8 mouse cellular contexts compared by ENCODE assay signal in the genomic region with DNA sequence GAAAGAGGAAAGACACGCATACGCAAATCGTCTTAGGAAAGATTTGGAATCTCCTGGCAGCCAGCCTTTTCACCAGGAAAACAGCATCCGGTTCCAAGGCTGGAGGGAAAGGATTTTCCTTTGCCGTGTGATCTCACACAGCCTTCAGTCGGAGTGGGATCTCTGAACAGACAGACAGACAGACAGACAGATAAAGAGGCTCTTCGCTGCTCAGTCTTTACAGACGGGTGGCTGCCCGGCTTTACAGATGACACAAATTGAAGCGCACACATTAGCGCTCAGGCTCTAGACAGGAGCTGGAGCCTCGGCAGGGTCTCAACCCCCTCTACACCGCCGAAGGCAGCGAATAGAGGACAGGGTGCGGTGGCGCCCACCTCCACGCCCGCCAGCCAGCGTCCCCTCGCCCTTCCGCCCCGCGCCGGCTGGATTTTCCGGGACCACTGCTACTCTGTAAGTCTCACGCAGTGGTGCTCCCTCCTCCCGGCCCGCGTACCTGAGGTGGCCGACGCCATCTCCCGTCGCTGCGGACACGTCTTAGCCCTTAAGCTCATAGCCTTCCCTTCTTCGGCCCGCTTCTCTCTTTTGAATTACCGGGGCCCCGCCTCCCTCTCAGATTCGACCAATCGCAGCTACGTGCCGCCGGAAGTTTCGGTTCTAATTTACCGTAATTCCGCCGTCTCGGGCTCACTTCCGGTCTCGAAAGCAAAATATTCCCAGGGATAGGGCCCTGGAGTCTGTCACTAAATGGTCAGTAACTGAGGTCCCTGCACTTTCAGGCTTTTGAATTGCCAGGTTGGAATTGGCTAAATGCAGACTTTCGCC. TPM values are rescaled to one million over a fixed set of nuclear protein-coding genes. Genes with fewer than 3 reads are reported as not detected.
DNase-seq lines count a peak whose midpoint lies in the region; ATAC-seq and TF ChIP-seq lines count a peak whose summit lies in the region.

TSS of gene Kif22 (minus strand) at position 621 of the 822 bp plus-strand sequence.

- H3K27ac ChIP-seq in brown adipose tissue, adult 24 weeks (replicated peaks; ENCODE audit: low read depth, low read length): peak within 1 kb of the TSS; percentile 62
- peak within 1 kb of the TSS; percentile 87 for H3K27ac ChIP-seq in heart, embryonic 13.5 days (replicated peaks)
- peak within 1 kb of the TSS; percentile 73 for H3K27ac ChIP-seq in kidney, postnatal 0 days
- peak within 1 kb of the TSS; percentile 85 for H3K27ac ChIP-seq in liver, embryonic 15.5 days (replicated peaks)
- 0 out of 2 replicates have a peak within 1 kb of the TSS, but pooled peaks have one; percentile 17 for H3K27ac ChIP-seq in neural tube, embryonic 11.5 days (ENCODE audit: low read depth, low read length)
- H3K27ac ChIP-seq in stomach, embryonic 16.5 days (ENCODE audit: low read length): peak within 1 kb of the TSS; percentile 64

- H3K27me3 ChIP-seq in heart, embryonic 13.5 days (replicated peaks): no peaks in the 10 kb centered on the region
- no peaks in the 10 kb centered on the region for H3K27me3 ChIP-seq in kidney, postnatal 0 days (ENCODE audit: insufficient read depth, low read length)
- no peaks in the 10 kb centered on the region for H3K27me3 ChIP-seq in liver, embryonic 15.5 days
- no peaks in the 10 kb centered on the region for H3K27me3 ChIP-seq in neural tube, embryonic 11.5 days (ENCODE audit: control insufficient read depth, insufficient read depth, low read length)
- no peaks in the 10 kb centered on the region for H3K27me3 ChIP-seq in stomach, embryonic 16.5 days (ENCODE audit: control insufficient read depth, insufficient read depth, low read length)

- peak within 1 kb of the TSS; percentile 84 for H3K4me3 ChIP-seq in brown adipose tissue, adult 24 weeks (ENCODE audit: insufficient read depth, low read depth, low read length)
- peak within 1 kb of the TSS; percentile 96 for H3K4me3 ChIP-seq in heart, embryonic 13.5 days
- H3K4me3 ChIP-seq in kidney, postnatal 0 days (replicated peaks; ENCODE audit: low read depth, low read length): peak within 1 kb of the TSS; percentile 83
- H3K4me3 ChIP-seq in liver, embryonic 15.5 days (replicated peaks): peak within 1 kb of the TSS; percentile 99
- H3K4me3 ChIP-seq in neural tube, embryonic 11.5 days (ENCODE audit: low read depth, low read length): peak within 1 kb of the TSS; percentile 94
- peak within 1 kb of the TSS; percentile 88 for H3K4me3 ChIP-seq in stomach, embryonic 16.5 days (replicated peaks; ENCODE audit: low read length)

- ATAC-seq in erythroid progenitor cell, adult 5-6 weeks (replicated peaks; ENCODE audit: low FRiP score, poor library complexity, severe bottlenecking): peak; percentile 95
- peak; percentile 70 for ATAC-seq in heart, embryonic 13.5 days (ENCODE audit: extremely low read depth, insufficient number of reproducible peaks, low FRiP score, low TSS enrichment)
- peak; percentile 82 for ATAC-seq in kidney, postnatal 0 days (replicated peaks; ENCODE audit: low FRiP score, low read depth)
- ATAC-seq in liver, embryonic 15.5 days (ENCODE audit: insufficient read depth): peak; percentile 88
- ATAC-seq in neural tube, embryonic 11.5 days (ENCODE audit: insufficient read depth, low FRiP score, low TSS enrichment): peak; percentile 81
- ATAC-seq in stomach, embryonic 16.5 days (ENCODE audit: insufficient read depth, low FRiP score): peak; percentile 89

- under 1% methylated on average over 53 of the region's 53 CpGs for WGBS in heart, embryonic 13.5 days
- under 1% methylated on average over 53 of the region's 53 CpGs for WGBS in kidney, postnatal 0 days
- WGBS in liver, embryonic 15.5 days (ENCODE audit: insufficient replicate concordance): under 1% methylated on average over 53 of the region's 53 CpGs
- WGBS in neural tube, embryonic 11.5 days: under 1% methylated on average over 53 of the region's 53 CpGs
- WGBS in stomach, embryonic 16.5 days: under 1% methylated on average over 53 of the region's 53 CpGs

- peak within 1 kb of the TSS; percentile 91 for H3K4me2 ChIP-seq in heart, embryonic 13.5 days
- peak within 1 kb of the TSS; percentile 76 for H3K4me2 ChIP-seq in kidney, postnatal 0 days (ENCODE audit: low read length)
- peak within 1 kb of the TSS; percentile 77 for H3K4me2 ChIP-seq in liver, embryonic 15.5 days
- H3K4me2 ChIP-seq in neural tube, embryonic 11.5 days (ENCODE audit: low read depth): peak within 1 kb of the TSS; percentile 85
- peak within 1 kb of the TSS; percentile 71 for H3K4me2 ChIP-seq in stomach, embryonic 16.5 days (ENCODE audit: low read depth, low read length)

- peak within 1 kb of the TSS; percentile 95 for H3K9ac ChIP-seq in heart, embryonic 13.5 days
- H3K9ac ChIP-seq in kidney, postnatal 0 days (ENCODE audit: low read depth, low read length): peak within 1 kb of the TSS; percentile 73
- H3K9ac ChIP-seq in liver, embryonic 15.5 days: peak within 1 kb of the TSS; percentile 99
- peak within 1 kb of the TSS; percentile 81 for H3K9ac ChIP-seq in neural tube, embryonic 11.5 days (ENCODE audit: low read length)
- peak within 1 kb of the TSS; percentile 88 for H3K9ac ChIP-seq in stomach, embryonic 16.5 days (ENCODE audit: low read length)

- no peak for TF ChIP-seq CTCF in kidney, postnatal 0 days (IDR thresholded peaks at IDR 0.05; ENCODE audit: low read depth)

- no peaks in the 10 kb centered on the region for H3K9me3 ChIP-seq in heart, embryonic 13.5 days
- H3K9me3 ChIP-seq in kidney, postnatal 0 days (replicated peaks; ENCODE audit: low read length): no peaks in the 10 kb centered on the region
- H3K9me3 ChIP-seq in liver, embryonic 15.5 days (replicated peaks): no peaks in the 10 kb centered on the region
- H3K9me3 ChIP-seq in neural tube, embryonic 11.5 days (ENCODE audit: control insufficient read depth, low read length): no peaks in the 10 kb centered on the region
- no peaks in the 10 kb centered on the region for H3K9me3 ChIP-seq in stomach, embryonic 16.5 days (replicated peaks; ENCODE audit: control insufficient read depth, low read length)

- no peaks in the 10 kb centered on the region for H3K4me1 ChIP-seq in brown adipose tissue, adult 24 weeks (ENCODE audit: control insufficient read depth, insufficient read depth, insufficient read length, low read length)
- peaks cover 24% of the 10 kb centered on the region for H3K4me1 ChIP-seq in heart, embryonic 13.5 days
- H3K4me1 ChIP-seq in kidney, postnatal 0 days (replicated peaks; ENCODE audit: insufficient read depth, low read length): 0 out of 2 replicates have a peak, but pooled peaks cover 4% of the 10 kb centered on the region
- H3K4me1 ChIP-seq in liver, embryonic 15.5 days (replicated peaks): peaks cover 33% of the 10 kb centered on the region
- H3K4me1 ChIP-seq in neural tube, embryonic 11.5 days (ENCODE audit: control insufficient read depth, insufficient read depth, low read length): peaks cover 4% of the 10 kb centered on the region; the same call in 1 of the 2 replicates
- peaks cover 11% of the 10 kb centered on the region for H3K4me1 ChIP-seq in stomach, embryonic 16.5 days (ENCODE audit: control insufficient read depth, insufficient read depth, low read length)

- H3K36me3 ChIP-seq in heart, embryonic 13.5 days: peaks cover 21% of the 10 kb centered on the region
- no peaks in the 10 kb centered on the region for H3K36me3 ChIP-seq in kidney, postnatal 0 days (ENCODE audit: insufficient read depth, low read length)
- peaks cover 33% of the 10 kb centered on the region for H3K36me3 ChIP-seq in liver, embryonic 15.5 days (replicated peaks)
- no peaks in the 10 kb centered on the region for H3K36me3 ChIP-seq in neural tube, embryonic 11.5 days (ENCODE audit: control insufficient read depth, insufficient read depth, low read length)
- no peaks in the 10 kb centered on the region for H3K36me3 ChIP-seq in stomach, embryonic 16.5 days (ENCODE audit: control insufficient read depth, insufficient read depth, low read length)

- peak; percentile 65 to 76 for DNase-seq in CD8-positive naive resting alpha-beta T cell, adult 2 months (ENCODE audit: low read depth in 2 of 2, low spot score in 2 of 2)
- DNase-seq in kidney, postnatal 0 days (ENCODE audit: low spot score): peak; percentile 96
- DNase-seq in neural tube, embryonic 11.5 days (ENCODE audit: low spot score): peak; percentile 90

RNA-seq across cellular contexts. Expression of gene Kif22, which starts in this region (rescaled TPM):
- not detected in 2 replicates for polyA plus RNA-seq in brown adipose tissue, adult 24 weeks (2012; ENCODE audit: insufficient read depth, insufficient read length, missing spikeins)
- 651 and 861 TPM in 2 replicates for total RNA-seq in erythroid progenitor cell, adult 5-6 weeks (2015; ENCODE audit: low replicate concordance)
- total RNA-seq in erythroid progenitor cell, adult 5-6 weeks (2017; ENCODE audit: low replicate concordance): 380 and 614 TPM in 2 replicates
- 72.4 and 79.2 TPM in 2 replicates for polyA plus RNA-seq in heart, embryonic 13.5 days (2015; fragmentation: Nextera tagmentation; extraction: Ambion mirVana)
- polyA plus RNA-seq in kidney, postnatal 0 days (2015; fragmentation: Nextera tagmentation; extraction: Ambion mirVana): 51.7 and 57.2 TPM in 2 replicates
- polyA plus RNA-seq in liver, embryonic 15.5 days (2015; fragmentation: Nextera tagmentation; extraction: Ambion mirVana): 108 and 111 TPM in 2 replicates
- 156 and 168 TPM in 2 replicates for polyA plus RNA-seq in neural tube, embryonic 11.5 days (2014; fragmentation: Nextera tagmentation; extraction: Ambion mirVana)
- 91.5 and 92.2 TPM in 2 replicates for polyA plus RNA-seq in stomach, embryonic 16.5 days (2015; fragmentation: Nextera tagmentation; extraction: Ambion mirVana)

Comparison
In these comparisons a context has a peak if more than half of its experiments do, and no peak if none do; other contexts are left out.
1. Peak in every context shown above with its lines: DNase-seq, ATAC-seq, H3K4me3 ChIP-seq and H3K27ac ChIP-seq.
2. RNA of gene Kif22 (polyA plus RNA-seq): 156 to 168 TPM in neural tube, embryonic 11.5 days, 108 to 111 TPM in liver, embryonic 15.5 days, 91.5 to 92.2 TPM in stomach, embryonic 16.5 days, 72.4 to 79.2 TPM in heart, embryonic 13.5 days and 51.7 to 57.2 TPM in kidney, postnatal 0 days; not detected in brown adipose tissue, adult 24 weeks; every median in the first group is over 10 times any median in the second.
3. H3K27ac ChIP-seq: peak in every context shown above with its lines; median percentile 87 in heart, embryonic 13.5 days; 85 in liver, embryonic 15.5 days; 73 in kidney, postnatal 0 days; 64 in stomach, embryonic 16.5 days; 62 in brown adipose tissue, adult 24 weeks; 17 in neural tube, embryonic 11.5 days.